Mouse (Mus musculus): ENCODE measurements at regions not wholly inside any gene's neighbourhood (a gene's known extent, or its start where the extent isn't known, plus 50 kb on each side); places are given as distances from the start of the nearest gene placed in this dataset.
A peak's percentile ranks its signal among the peaks of the same experiment; 100 is the strongest.

- no peak for DNase-seq
Observed at GRCm38 (mm10) chr16:90666271-90666986, 60.8 kb downstream of the Mis18a start.

DNA sequence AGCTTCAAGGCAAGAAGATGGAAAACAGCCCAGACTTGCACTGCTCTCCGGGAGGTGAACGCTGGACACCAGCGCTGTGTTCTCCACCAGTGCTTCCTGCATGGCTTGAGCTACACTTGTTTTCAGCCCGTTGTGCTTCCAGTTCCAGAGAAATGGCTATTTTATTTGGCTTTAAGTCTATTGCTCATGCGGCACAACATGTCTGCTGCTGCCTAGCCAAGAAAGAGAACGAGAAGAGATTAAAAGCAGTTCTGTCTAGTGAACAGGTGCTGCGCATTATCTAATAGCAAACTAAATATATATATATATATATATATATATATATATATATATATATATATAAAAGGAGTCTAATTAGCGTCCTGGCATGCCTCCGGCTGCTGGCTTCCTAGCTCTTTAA lies 63.1 kb downstream of the Mis18a start:
- DNase-seq = no peak

DNA sequence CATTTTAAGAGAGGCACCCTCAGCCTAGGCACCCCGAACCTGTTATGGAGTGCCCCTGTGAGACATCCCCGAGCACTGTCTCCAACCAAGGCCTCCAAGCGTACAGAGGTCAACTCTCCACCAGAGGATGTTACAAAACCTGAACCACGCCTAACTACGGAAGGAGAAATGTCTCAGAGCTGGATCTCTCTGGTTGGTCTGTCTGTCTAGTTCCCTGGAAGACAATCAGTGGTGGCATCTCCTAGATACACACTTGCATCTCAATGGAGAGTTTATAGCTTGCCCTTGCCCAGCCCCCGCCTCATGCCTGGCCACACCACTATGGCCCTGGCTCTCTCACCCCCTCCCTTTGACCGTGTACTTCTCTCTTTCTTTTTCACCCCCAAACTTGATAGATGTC lies 69.2 kb downstream of the Mis18a start:
- no peak for DNase-seq

DNA sequence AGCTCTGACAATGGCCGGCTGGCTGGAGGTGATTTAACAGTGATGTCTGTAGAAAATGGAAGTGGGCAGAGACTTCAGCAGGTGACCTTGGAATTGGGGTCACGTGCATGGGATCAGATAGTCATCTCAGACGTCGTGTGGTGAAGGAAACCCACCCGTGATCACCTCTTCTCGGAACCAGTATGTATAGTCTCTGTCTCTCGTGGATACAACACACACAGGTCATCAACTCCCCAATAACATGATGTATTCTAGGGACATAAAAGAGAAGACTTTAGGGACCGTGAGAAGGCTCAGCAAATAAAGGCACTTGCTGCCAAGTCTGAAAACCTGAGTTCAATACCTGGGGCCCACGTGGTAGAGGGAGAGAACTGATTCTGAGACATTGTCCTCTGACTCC lies 70.2 kb downstream of the Mis18a start:
- no peak for DNase-seq

GRCm38 (mm10) chr16:90656571-90657011 lies 70.6 kb downstream of the Mis18a start:
- DNase-seq = peak in 1 of 2 experiments; percentile 46

DNA sequence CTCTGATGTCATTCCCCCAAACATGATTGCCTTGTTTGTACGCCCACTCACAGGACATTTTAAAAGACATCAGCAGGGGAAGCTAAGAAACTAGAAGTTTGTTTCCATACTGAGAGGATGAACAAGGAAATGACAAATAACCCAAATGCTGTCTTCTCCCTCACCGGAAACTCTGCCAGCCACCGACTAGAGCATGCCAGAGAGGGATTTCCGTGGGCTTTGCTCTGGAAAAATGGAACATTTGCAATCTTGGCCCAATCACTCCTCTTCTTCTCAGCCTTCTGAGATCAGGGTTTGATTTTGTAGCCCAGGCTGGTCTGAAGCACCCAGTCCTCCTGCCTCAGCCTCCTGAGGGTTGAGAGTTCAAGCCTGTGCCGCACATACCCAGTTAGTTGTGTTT lies 72.4 kb downstream of the Mis18a start:
- no peak for DNase-seq

- DNase-seq = no peak
Observed at GRCm38 (mm10) chr16:90652821-90653220, 74.4 kb downstream of the Mis18a start.

- DNase-seq = no peak
Observed at GRCm38 (mm10) chr16:90648161-90648560, 79.0 kb downstream of the Mis18a start.

DNA sequence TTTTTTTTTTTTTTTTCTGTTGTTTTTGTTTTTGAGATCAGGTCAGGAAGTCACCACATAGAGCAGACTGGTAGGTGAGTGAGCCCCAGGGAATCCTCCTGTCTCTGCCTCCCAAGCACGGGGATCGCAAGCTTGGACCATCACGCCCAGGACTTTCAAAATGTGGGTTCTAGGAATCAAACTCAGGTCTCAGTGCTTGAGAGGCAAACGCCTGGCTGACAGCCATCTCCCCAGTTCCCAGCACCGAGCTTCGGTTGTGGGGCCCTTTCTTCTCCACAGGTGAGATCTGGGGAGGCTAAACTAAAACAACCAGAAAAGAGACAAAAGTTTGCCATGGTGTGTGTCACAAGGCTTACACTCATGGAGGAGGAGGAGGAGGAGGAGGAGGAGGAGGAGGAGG lies 84.5 kb downstream of the Mis18a start:
- no peak for DNase-seq

DNA sequence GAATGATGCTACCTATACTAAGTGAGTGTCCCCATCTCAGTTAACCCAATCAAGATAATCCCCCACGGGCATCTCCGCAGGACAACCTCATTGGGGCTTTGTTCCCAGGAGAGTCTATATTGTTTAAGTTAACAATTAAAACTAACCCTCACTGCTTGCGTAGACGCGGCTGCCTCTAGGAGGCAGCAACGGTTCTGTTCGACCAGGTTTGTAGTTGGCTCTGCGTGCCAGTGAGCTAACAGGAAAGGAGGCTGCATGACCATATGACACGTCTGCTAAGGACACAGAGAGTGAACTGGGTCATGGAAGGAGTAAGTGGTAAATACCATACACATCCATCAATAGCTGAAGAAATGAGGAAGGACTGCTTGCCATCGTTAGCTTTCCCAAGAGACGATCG lies 92.0 kb downstream of the Mis18a start:
- peak in 1 of 2 experiments; percentile 18 for DNase-seq

DNA sequence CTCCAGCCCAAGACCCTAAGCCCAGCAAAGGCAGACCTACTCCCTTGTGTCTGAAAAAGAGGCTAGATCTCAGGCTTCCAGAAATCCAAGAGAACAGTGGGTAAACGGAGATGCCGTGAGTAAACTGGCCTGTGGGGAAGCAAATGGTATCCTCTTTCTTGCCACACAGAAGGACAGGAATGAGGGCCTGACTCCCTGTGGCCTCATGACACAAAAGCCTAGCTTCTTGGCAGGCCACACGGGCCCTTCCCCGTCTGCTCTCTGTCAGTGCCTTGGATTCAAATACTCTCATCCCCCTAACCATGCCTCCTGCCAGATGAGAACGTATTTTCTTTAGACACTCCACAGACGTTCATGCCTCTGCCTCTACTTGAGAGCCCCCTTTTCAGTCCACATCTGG lies 97.2 kb downstream of the Mis18a start:
- DNase-seq = peak in 1 of 2 experiments; percentile 43

DNA sequence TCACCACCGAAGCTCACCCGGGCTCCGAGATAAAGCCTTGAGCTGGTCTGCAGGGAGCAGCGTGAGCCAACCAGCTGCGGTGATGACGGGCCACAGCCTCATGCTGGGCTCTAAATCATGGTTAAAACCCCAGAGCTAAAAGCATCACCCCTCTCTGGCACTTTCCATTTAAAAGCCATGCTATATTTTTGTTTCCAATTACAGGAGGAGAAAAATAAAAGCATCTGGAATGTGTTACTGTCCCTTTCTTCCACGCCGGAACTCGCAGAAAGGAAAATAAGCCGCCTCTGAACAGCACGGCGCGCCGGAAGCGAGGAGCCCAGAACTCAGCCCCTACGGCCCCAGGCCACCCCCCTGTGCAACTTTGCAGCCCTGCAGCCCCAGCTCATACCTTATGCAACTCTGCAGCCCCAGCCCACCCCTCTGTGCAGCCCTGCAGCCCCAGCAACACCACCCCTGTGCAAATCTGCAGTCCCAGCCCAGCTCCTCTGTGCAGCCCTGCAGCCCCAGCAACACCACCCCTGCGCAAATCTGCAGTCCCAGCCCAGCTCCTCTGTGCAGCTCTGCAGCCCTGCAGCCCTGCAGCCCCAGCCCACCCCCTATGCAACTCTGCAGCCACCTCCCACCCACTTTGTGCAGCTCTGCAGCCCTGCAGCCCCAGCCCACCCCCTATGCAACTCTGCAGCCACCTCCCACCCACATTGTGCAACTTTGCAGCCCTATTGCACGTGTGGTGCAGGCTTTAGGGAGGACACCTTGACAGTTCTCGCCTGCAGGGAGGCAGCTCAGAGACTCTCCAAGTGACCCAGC lies 97.9 kb downstream of the Mis18a start:
- DNase-seq = peak in 1 of 2 experiments; percentile 42

DNA sequence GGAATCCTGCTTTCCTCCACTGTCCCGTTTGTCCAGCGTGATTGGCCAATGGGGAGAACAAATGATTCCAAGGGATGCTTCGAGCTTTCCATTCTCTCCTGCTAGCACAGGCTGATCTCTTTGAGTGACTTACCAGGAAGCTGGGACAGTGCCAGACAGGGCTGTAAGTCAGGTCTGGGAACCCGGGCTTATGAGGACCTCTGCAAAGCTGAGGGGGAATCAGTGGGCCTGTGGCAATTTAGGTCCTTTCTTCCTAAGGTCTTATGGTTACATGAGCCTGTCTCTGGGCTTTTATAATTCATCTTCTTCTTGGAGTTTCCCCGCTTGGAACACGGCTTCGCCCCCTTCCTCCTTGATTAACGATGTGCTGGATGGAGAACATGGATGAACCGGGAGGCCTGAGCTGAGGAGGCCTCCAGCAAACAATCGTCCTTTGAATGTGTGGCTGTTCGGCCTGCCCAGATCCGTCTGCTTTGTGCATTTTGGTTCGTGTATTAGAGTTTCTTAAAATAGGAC lies 98.5 kb downstream of the Mis18a start:
- DNase-seq = no peak

- peak; percentile 34 to 48 for DNase-seq
Observed at GRCm38 (mm10) chr16:90626035-90626670, 101.1 kb downstream of the Mis18a start.

DNA sequence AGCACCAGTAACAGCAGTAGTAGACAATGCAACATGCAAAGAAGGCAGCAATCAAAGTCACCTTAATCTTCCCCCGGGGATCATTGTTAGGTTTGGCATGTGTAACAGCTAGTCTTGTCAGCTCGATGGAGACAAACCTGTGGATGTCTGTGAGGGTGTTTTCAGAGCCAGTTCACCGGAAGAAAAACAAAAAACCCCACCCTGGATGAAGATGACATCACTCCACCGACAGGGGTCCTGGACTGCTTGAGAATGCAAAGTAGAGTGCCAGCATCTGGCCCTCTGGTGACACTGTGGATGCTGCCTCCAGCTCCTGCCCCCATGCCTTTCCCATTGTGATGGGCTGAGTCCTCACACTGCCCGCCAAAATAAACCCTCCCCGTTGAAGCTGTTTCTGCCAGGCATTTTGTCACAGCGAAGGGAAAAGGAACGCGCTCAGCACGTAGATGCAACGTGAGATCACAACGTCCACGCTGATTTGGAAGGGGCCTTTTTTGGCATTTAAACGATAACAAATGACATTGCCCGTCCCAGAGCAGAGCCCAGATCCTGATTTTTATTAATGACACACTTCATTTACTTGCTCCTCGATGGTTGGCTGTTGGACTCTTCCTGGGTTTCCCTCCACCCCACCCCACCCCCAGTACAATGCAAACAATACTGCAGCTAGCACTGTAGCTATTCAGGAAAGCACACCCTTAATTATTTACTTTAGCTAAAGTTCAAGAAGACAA lies 101.7 kb downstream of the Mis18a start:
- peak; percentile 65 to 72 for DNase-seq

DNA sequence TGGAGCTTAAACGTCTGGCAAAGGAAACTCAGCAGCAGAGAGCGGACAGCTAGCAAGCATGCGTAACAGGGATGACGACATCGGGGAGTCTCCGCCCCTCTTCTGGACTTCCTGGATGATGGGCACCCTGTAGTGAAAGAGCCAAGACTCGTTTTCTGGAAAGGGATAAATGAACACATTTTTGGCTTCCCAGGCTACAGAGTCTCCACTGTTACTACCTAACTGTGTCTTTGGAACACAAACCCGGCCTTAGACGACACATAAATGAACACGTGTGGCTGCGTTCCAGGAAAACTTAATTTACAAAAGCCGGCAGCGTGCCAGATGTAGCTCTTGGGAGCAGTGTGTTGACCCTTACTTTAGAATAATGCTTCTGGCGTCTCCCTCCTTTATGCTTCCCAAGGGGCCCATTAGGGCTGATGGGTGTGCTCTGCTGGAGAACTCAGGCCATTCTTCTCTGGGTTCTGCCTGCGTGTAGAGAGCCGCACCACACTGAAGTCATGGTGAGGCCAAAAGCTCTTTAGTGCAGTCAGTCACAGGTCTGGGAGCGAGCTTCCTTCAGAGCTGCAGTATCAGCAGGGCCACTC lies 103.1 kb downstream of the Mis18a start:
- peak; percentile 87 to 91 for DNase-seq

DNA sequence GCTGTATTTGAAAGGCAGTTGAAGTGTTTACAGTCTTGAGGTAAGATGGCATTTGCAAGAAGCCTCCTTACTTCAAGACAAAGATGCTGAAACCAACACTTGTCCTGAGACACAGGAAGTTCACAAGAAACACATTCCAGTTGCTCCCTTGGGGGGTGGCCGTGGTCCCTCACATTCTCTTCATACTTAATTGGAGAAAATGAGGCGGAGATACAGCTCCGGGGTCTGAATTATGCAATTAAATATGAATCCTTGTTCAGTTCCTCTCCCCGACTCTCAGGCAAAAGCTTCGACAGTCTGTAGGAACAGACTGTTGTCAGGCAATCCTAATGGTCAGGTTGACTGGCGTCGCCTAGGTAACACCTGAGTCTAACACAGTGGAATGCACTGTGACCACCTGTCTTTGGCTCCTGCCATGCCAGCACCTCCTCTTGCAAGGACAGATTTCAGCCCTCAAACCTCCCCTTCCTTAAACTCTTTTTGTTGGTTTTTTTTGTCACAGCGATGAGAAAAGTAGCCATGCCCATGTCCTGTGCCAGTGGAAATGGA lies 104.5 kb downstream of the Mis18a start:
- no peak for DNase-seq

DNA sequence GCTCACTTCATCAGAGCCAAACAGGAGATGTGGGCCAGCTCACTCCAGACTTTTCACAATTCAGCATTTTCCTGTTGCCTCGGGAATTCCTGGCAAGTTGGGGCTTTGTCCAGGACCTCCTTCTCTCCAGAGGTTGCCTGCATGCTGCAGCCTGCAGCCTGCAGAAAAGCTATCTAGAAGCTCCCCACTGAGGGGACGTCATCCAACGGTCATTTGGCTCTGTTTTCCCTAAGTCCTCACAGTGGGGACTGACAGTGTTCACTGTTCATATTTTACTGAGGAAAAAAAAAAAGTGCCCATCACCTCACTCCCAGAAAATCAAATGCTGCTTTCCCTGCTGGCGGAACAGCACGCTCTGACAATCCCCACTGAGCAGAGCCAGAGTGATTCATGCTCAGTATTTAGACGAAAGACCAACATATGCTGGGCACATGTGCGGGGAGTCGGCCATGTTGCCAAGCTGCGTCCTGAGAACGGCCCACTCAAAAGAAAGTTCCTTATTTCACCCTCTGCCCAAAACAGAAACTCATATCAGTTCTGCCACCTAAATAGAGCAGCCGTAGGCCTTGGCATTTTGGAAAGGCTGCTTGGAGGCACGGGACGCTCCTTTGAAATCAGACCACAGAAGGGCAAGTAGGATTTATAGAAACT lies 105.3 kb downstream of the Mis18a start:
- peak in 1 of 2 experiments; percentile 42 for DNase-seq

DNA sequence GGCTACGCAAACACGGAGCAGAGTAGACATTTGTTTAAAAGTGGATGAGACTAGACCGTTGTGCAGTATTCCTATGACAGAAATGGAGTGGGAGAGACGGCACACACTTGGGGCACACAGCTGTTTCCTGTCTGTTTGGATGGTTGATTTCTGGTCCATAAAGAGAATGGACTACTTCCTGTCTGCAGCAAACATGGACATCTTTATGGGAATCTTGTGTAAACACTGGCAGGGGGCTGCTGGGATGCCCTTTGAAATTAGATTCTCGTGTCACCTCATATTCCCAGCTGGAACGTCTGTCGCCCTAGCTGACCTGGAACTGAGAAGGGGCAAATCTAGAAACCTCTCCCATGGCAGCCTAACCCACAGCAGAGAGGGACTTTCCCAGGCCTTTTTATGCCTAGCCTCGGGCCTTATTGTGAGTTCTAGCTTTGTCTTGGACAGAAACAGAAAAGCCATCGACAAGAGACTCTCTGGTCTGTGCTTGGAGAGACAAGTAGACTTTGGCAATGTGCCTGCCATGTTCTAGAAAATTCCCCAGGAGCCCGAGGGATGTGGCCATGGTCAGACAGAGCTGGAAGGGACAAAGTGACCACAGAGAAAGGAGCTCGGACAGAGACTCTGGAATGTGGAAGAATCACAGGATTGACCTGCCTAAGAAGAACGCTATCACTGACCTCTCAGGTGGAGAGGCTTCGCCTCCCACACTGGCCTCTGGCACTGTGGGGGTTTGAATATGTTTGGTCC lies 107.5 kb downstream of the Mis18a start:
- DNase-seq = peak; percentile 58 to 84

- DNase-seq = no peak
Observed at GRCm38 (mm10) chr16:90615791-90616190, 111.4 kb downstream of the Mis18a start.

- no peak for DNase-seq
Observed at GRCm38 (mm10) chr16:90614137-90614536, 113.1 kb downstream of the Mis18a start.

Measured in lung, postnatal 4 days (tissue).